Mouse (Mus musculus) stomach, embryonic 14.5 days (tissue): ENCODE data around the gene Has1. TPM values are rescaled to one million over a fixed set of nuclear protein-coding genes. Genes with fewer than 3 reads are reported as not detected.

ENCODE experiments used
- ATAC-seq: fragments of 200-750 bp; cut with Nextera tagmentation; 2 replicates; pipeline ENCODE4 v1.8.0; 2017; ENCODE audit warnings: low read depth, moderate TSS enrichment; ENCODE audit not compliant: insufficient number of reproducible peaks, insufficient read depth, low FRiP score
- H3K27ac ChIP-seq: fragments of 300-500 bp; sonication (generic); 2 replicates; pipeline ENCODE4 v1.5.1; 2014; ENCODE audit warnings: mild to moderate bottlenecking, low read length, moderate library complexity, mixed read lengths
- H3K27me3 ChIP-seq: fragments of 300-500 bp; sonication (generic); 2 replicates; pipeline ENCODE4 v1.6.1; 2014; ENCODE audit warnings: low read length, control low read depth, mixed read lengths; ENCODE audit not compliant: control insufficient read depth, insufficient read depth
- H3K36me3 ChIP-seq: fragments of 300-500 bp; sonication (generic); 2 replicates; pipeline ENCODE4 v1.6.1; 2014; ENCODE audit warnings: mild to moderate bottlenecking, control low read depth, low read length, moderate library complexity, mixed read lengths; ENCODE audit not compliant: control insufficient read depth, insufficient read depth
- H3K4me1 ChIP-seq: fragments of 300-500 bp; sonication (generic); 2 replicates; pipeline ENCODE4 v1.6.1; 2014; ENCODE audit warnings: low read length, control low read depth, mixed read lengths; ENCODE audit not compliant: control insufficient read depth, insufficient read depth
- H3K4me2 ChIP-seq: fragments of 300-500 bp; sonication (generic); replicated peaks from 2 replicates; pipeline ENCODE4 v1.6.1; 2014; ENCODE audit warnings: low read depth, low read length, control low read depth
- H3K4me3 ChIP-seq: fragments of 300-500 bp; sonication (generic); 2 replicates; pipeline ENCODE4 v1.5.1; 2014; ENCODE audit warnings: low read depth, low read length, control low read depth
- H3K9ac ChIP-seq: fragments of 300-500 bp; sonication (generic); replicated peaks from 2 replicates; pipeline ENCODE4 v1.6.1; 2014; ENCODE audit warnings: low read depth, mild to moderate bottlenecking, control low read depth, low read length, moderate library complexity, mixed read lengths
- H3K9me3 ChIP-seq: fragments of 300-500 bp; sonication (generic); 2 replicates; pipeline ENCODE4 v1.6.1; 2016; ENCODE audit warnings: low read depth, low read length, control low read depth; ENCODE audit not compliant: control insufficient read depth
- WGBS: fragments of 180-500 bp; shearing (Covaris S2); extraction: QIAGEN DNeasy Blood & Tissue Kit; methylation state at CpG from one replicate; pipeline ENCODE4 v1.1.7; 2014; 5-methylcytosine and 5-hydroxymethylcytosine counted together
- polyA plus RNA-seq: library from polyadenylated mRNA; unstranded; fragments of >200 nt; fragmentation: Nextera tagmentation; extraction: Ambion mirVana; gene quantifications from 2 replicates; pipeline ENCODE4 v1.2.1, GENCODE M21; 2014

The Has1 gene
- polyA plus RNA-seq, 1 experiment from 2014 or later = 4.0 TPM

DNA sequence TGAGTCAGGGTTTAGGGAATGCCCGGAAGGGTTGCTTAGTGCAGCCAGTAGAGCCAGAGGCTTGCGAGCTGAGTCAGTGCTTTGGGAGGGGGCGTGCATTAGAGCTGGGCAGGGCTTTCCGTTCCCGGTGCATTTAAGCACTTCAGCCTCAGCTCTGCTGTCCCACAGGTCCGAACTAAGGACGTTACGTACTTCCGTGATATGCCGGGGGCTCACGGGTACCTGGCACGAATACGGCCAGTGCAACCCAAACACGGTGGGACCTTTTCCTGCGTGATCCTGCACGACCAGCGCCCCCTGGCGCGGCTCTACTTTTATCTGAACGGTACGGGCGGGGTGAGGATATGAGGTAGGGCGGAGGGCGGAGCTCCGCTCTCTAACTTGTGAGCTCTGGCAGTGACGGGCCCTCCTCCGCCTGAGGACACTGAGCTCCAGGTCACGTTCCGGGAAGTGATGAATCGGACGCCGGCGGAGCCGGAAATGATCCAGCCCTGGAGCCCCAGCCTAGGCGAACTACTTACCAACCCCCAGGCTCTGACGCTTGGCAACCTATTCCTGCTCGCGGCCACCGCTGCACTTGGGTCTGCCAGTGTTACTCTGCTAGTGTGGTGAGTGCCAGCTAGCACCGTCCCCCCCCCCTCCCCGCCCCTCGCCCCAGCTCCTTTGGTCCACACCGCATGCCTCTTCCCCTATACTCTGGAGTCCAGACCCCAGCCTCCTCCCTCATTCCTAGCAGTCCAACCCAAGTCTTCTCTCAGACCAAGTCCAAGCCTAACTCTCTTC lies 16.9 kb downstream of the Has1 start:
- under 1% methylated on average over 42 of the region's 43 CpGs for WGBS
- H3K36me3 ChIP-seq = peaks cover 39% of the 10 kb centered on the region
- no peaks in the 10 kb centered on the region for H3K27me3 ChIP-seq
- H3K4me1 ChIP-seq = peaks cover 37% of the 10 kb centered on the region
- no peaks in the 10 kb centered on the region for H3K9me3 ChIP-seq
- H3K9ac ChIP-seq = peak overlapping the region; percentile 38; the same call in 1 of the 2 replicates
- H3K4me3 ChIP-seq = peak overlapping the region; percentile 32
- peak overlapping the region; percentile 82 for H3K27ac ChIP-seq
- peak; percentile 97 for ATAC-seq
- H3K4me2 ChIP-seq = peak overlapping the region; percentile 55

DNA sequence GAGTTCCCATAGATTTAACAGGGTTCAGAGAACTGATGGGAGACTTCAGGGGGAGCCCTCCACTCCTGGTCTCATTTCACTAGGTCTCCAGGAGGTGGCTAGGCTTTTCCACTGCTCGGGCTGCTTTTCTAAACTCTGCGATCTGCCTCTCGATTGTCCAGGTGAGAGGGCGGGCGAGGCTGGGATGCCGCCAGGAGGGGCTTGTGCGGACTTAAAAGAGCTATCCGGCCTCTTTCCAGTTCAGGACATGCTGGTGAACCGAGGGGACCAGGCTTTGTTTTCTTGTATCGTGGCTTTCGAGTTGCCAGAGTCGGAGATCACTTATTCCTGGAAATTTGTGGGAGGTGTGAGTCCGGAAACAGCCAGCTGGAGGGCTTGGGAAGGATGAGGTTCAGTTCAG lies 17.6 kb downstream of the Has1 start:
- Histone ChIP-seq H3K4me3 (peak overlapping the region; percentile 32), H3K9me3 (no peaks in the 10 kb centered on the region), H3K27ac (peak overlapping the region; percentile 82), H3K36me3 (peaks cover 42% of the 10 kb centered on the region), H3K9ac (peak overlapping the region; percentile 25; the same call in 1 of the 2 replicates), H3K27me3 (no peaks in the 10 kb centered on the region), H3K4me2 (peak overlapping the region; percentile 55), H3K4me1 (peaks cover 40% of the 10 kb centered on the region)
- no peak for ATAC-seq
- 6% methylated on average over 13 of the region's 13 CpGs for WGBS

GRCm38 (mm10) chr17:17836101-17836500 lies 18.9 kb downstream of the Has1 start:
- Histone ChIP-seq H3K4me3 (no peak overlapping the region), H3K9me3 (no peaks in the 10 kb centered on the region), H3K36me3 (peaks cover 47% of the 10 kb centered on the region), H3K27me3 (no peaks in the 10 kb centered on the region), H3K27ac (no peak overlapping the region), H3K9ac (no peak overlapping the region), H3K4me2 (no peak overlapping the region), H3K4me1 (peaks cover 49% of the 10 kb centered on the region)
- 77% methylated on average over 5 of the region's 5 CpGs for WGBS
- ATAC-seq = no peak

- ATAC-seq = no peak
- peaks cover 60% of the 10 kb centered on the region for H3K4me1 ChIP-seq
- 0% methylated on average over 1 of the region's 1 CpGs for WGBS
- H3K9ac ChIP-seq = no peak overlapping the region
- no peaks in the 10 kb centered on the region for H3K9me3 ChIP-seq
- H3K36me3 ChIP-seq = peaks cover 40% of the 10 kb centered on the region
- peak overlapping the region; percentile 27; the same call in 1 of the 2 replicates for H3K27ac ChIP-seq
- no peak overlapping the region for H3K4me3 ChIP-seq
- H3K4me2 ChIP-seq = peak overlapping the region; percentile 3; the same call in 1 of the 2 replicates
- no peaks in the 10 kb centered on the region for H3K27me3 ChIP-seq
Measured at GRCm38 (mm10) chr17:17834896-17835295, 20.1 kb downstream of the Has1 start.

DNA sequence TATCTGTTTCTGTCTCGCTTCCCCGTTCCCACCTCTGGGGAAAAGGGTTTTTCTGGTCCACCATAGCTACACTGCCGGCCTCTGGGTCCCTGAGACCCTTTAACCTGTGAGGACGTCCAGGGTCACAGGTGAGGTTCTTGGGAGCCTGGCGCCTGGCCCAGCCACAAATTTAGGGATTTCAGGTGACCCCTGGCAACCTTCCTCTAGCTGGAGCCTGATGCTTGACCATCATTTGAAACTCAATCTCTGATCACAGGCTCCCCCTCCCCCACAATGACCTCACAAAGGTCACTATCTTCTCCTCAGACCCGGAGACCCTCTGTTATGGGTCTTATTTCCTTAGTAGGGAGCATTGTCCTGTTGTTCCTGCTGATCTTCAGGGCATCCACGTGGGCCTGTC lies 24.3 kb downstream of the Has1 start:
- peak overlapping the region; percentile 84 for H3K4me3 ChIP-seq
- H3K9ac ChIP-seq = 0 out of 2 replicates have a peak overlapping the region, but pooled peaks have one; percentile 83

GRCm38 (mm10) chr17:17829816-17830535 lies 25.0 kb downstream of the Has1 start:
- no peaks in the 10 kb centered on the region for H3K27me3 ChIP-seq
- peak overlapping the region; percentile 84 for H3K4me3 ChIP-seq
- peak overlapping the region; percentile 73 for H3K4me2 ChIP-seq
- no peak for ATAC-seq
- H3K36me3 ChIP-seq = peaks cover 30% of the 10 kb centered on the region
- WGBS = 32% methylated on average over 23 of the region's 23 CpGs
- no peaks in the 10 kb centered on the region for H3K9me3 ChIP-seq
- peak overlapping the region; percentile 83 for H3K9ac ChIP-seq
- peaks cover 42% of the 10 kb centered on the region for H3K4me1 ChIP-seq
- peak overlapping the region; percentile 99; the same call in 1 of the 2 replicates for H3K27ac ChIP-seq

More for the DNA sequence above, 24.3 kb downstream of the Has1 start:
- ATAC-seq = no peak
- 57% methylated on average over 7 of the region's 7 CpGs for WGBS
- Histone ChIP-seq H3K27me3 (no peaks in the 10 kb centered on the region), H3K4me2 (peak overlapping the region; percentile 73), H3K9me3 (no peaks in the 10 kb centered on the region), H3K36me3 (peaks cover 30% of the 10 kb centered on the region), H3K27ac (no peak overlapping the region), H3K4me1 (peaks cover 43% of the 10 kb centered on the region)

DNA sequence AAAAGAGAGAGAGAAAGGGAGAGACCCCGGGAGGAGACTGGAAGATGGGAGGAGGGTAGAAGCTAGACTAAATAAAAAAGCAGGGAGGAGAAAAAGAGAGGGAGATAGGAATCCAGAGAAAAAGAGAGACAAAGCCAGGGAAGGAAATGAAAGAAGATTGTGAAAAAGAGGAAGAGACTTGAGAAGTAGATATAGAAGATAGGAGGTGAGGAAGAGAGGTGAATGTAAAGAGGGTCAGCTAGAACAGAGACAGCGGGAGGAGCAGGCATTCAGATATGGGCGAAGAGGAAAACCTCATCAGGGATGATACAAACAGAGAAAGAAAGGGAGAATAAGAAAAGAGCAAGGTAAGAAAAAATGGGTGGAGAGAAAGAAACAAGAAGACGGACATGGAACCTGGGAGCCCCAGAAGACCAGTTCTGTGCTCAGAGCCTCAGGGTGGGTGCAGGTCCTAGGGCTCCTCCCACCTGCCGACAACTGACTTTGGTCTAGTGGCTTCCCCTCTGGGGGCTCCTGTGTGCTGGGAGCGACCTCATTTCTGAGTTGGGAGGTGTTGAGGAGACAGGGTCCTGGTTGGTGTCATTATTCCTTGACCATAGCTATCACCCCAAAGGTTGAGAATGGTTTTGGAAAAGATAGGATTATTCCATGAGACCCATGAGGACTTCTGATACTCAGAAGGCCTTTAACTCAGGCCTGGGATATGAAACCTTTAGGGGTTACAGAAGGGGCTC lies 25.8 kb downstream of the Has1 start:
- peak overlapping the region; percentile 73 for H3K4me2 ChIP-seq
- no peaks in the 10 kb centered on the region for H3K9me3 ChIP-seq
- H3K36me3 ChIP-seq = peaks cover 30% of the 10 kb centered on the region
- H3K4me3 ChIP-seq = peak overlapping the region; percentile 84
- no peak for ATAC-seq
- H3K27ac ChIP-seq = peak overlapping the region; percentile 99
- peaks cover 34% of the 10 kb centered on the region for H3K4me1 ChIP-seq
- peak overlapping the region; percentile 83 for H3K9ac ChIP-seq
- under 1% methylated on average over 6 of the region's 6 CpGs for WGBS
- H3K27me3 ChIP-seq = no peaks in the 10 kb centered on the region
